Mouse (Mus musculus) forebrain, embryonic 14.5 days (tissue): ENCODE measurements around the gene Comt. TPM values are rescaled to one million over a fixed set of nuclear protein-coding genes. Genes with fewer than 3 reads are reported as not detected.

ENCODE experiments used
- ATAC-seq: fragments of 200-750 bp; cut with Nextera tagmentation; 2 replicates; pipeline ENCODE4 v1.8.0; 2017; ENCODE audit warnings: mild to moderate bottlenecking, moderate library complexity
- DNase-seq: peaks from one replicate; pipeline ENCODE4 v3.0.0-alpha.2; 2015; ENCODE audit warnings: low spot score
- H3K27ac ChIP-seq: fragments of 300-500 bp; sonication (generic); 2 replicates; pipeline ENCODE4 v1.5.1; 2014; ENCODE audit warnings: low read depth, mild to moderate bottlenecking, control low read depth, low read length, moderate library complexity
- H3K27me3 ChIP-seq: fragments of 300-500 bp; sonication (generic); replicated peaks from 2 replicates; pipeline ENCODE4 v1.6.1; 2014; ENCODE audit warnings: low read length, control low read depth, mixed read lengths; ENCODE audit not compliant: control insufficient read depth, insufficient read depth
- H3K36me3 ChIP-seq: fragments of 300-500 bp; sonication (generic); 2 replicates; pipeline ENCODE4 v1.6.1; 2014; ENCODE audit warnings: low read length, control low read depth; ENCODE audit not compliant: control insufficient read depth, insufficient read depth
- H3K4me1 ChIP-seq: fragments of 300-500 bp; sonication (generic); 2 replicates; pipeline ENCODE4 v1.6.1; 2014; ENCODE audit warnings: antibody characterized with exemption, low read length, control low read depth; ENCODE audit not compliant: control insufficient read depth, insufficient read depth
- H3K4me2 ChIP-seq: fragments of 300-500 bp; sonication (generic); 2 replicates; pipeline ENCODE4 v1.6.1; 2014; ENCODE audit warnings: mild to moderate bottlenecking, control low read depth, low read length
- H3K4me3 ChIP-seq: fragments of 300-500 bp; sonication (generic); 2 replicates; pipeline ENCODE4 v1.5.1; 2014; ENCODE audit warnings: low read depth, low read length, control low read depth
- H3K9ac ChIP-seq: fragments of 300-500 bp; sonication (generic); 2 replicates; pipeline ENCODE4 v1.6.1; 2014; ENCODE audit warnings: mild to moderate bottlenecking, low read length, control low read depth, moderate library complexity
- H3K9me3 ChIP-seq: fragments of 300-500 bp; sonication (generic); replicated peaks from 2 replicates; pipeline ENCODE4 v1.6.1; 2016; ENCODE audit warnings: low read length, control low read depth, mixed read lengths; ENCODE audit not compliant: control insufficient read depth
- WGBS: fragments of 180-500 bp; shearing (Covaris S2); extraction: QIAGEN DNeasy Blood & Tissue Kit; methylation state at CpG from one replicate; pipeline ENCODE4 v1.1.7; 2014; 5-methylcytosine and 5-hydroxymethylcytosine counted together
- polyA plus RNA-seq: library from polyadenylated mRNA; unstranded; fragments of >200 nt; fragmentation: Nextera tagmentation; extraction: Ambion mirVana; gene quantifications from 2 replicates; pipeline ENCODE4 v1.2.1, GENCODE M21; 2014

Comt gene
- polyA plus RNA-seq, 1 experiment from 2014 or later, result 54.6 TPM

GRCm38 (mm10) chr16:18451486-18452181 lies 25.0 kb upstream of the Comt start:
- ATAC-seq, result no peak
- no peak overlapping the region for H3K4me3 ChIP-seq
- no peaks in the 10 kb centered on the region for H3K27me3 ChIP-seq
- no peak overlapping the region for H3K4me2 ChIP-seq
- no peak overlapping the region for H3K9ac ChIP-seq
- WGBS, result 60% methylated on average over 9 of the region's 9 CpGs
- DNase-seq, result peak; percentile 39
- H3K36me3 ChIP-seq, result 0 out of 2 replicates have a peak, but pooled peaks cover 4% of the 10 kb centered on the region
- no peaks in the 10 kb centered on the region for H3K9me3 ChIP-seq
- H3K4me1 ChIP-seq, result 0 out of 2 replicates have a peak, but pooled peaks cover 6% of the 10 kb centered on the region
- H3K27ac ChIP-seq, result no peak overlapping the region

- Histone ChIP-seq H3K27ac (no peak overlapping the region), H3K9me3 (no peaks in the 10 kb centered on the region), H3K4me3 (no peak overlapping the region), H3K9ac (no peak overlapping the region), H3K27me3 (no peaks in the 10 kb centered on the region), H3K4me1 (0 out of 2 replicates have a peak, but pooled peaks cover 6% of the 10 kb centered on the region), H3K36me3 (peaks cover 11% of the 10 kb centered on the region; the same call in 1 of the 2 replicates), H3K4me2 (no peak overlapping the region)
- WGBS, result 97% methylated on average over 4 of the region's 4 CpGs
- DNase-seq, result no peak
- no peak for ATAC-seq
Measured at GRCm38 (mm10) chr16:18449005-18449404, 22.4 kb upstream of the Comt start.

GRCm38 (mm10) chr16:18448104-18448503 lies 21.5 kb upstream of the Comt start:
- H3K27ac ChIP-seq, result no peak overlapping the region
- H3K27me3 ChIP-seq, result no peaks in the 10 kb centered on the region
- H3K4me3 ChIP-seq, result no peak overlapping the region
- ATAC-seq (no peak), DNase-seq (no peak)
- H3K4me1 ChIP-seq, result 0 out of 2 replicates have a peak, but pooled peaks cover 6% of the 10 kb centered on the region
- no peaks in the 10 kb centered on the region for H3K9me3 ChIP-seq
- H3K36me3 ChIP-seq, result peaks cover 11% of the 10 kb centered on the region; the same call in 1 of the 2 replicates
- 89% methylated on average over 6 of the region's 6 CpGs for WGBS
- no peak overlapping the region for H3K9ac ChIP-seq
- no peak overlapping the region for H3K4me2 ChIP-seq

- no peak overlapping the region for H3K4me3 ChIP-seq
- DNase-seq (no peak), ATAC-seq (no peak)
Measured at GRCm38 (mm10) chr16:18447243-18447642, 20.6 kb upstream of the Comt start.

GRCm38 (mm10) chr16:18443385-18443841 lies 16.8 kb upstream of the Comt start:
- Histone ChIP-seq H3K9me3 (no peaks in the 10 kb centered on the region), H3K9ac (no peak overlapping the region), H3K4me1 (no peaks in the 10 kb centered on the region), H3K36me3 (peaks cover 13% of the 10 kb centered on the region), H3K27me3 (no peaks in the 10 kb centered on the region), H3K4me2 (no peak overlapping the region), H3K4me3 (no peak overlapping the region), H3K27ac (no peak overlapping the region)
- ATAC-seq (peak; percentile 92), DNase-seq (peak; percentile 95)
- 26% methylated on average over 8 of the region's 8 CpGs for WGBS

More at GRCm38 (mm10) chr16:18447243-18447642, 20.6 kb upstream of the Comt start:
- Histone ChIP-seq H3K36me3 (peaks cover 11% of the 10 kb centered on the region), H3K9ac (no peak overlapping the region), H3K4me1 (0 out of 2 replicates have a peak, but pooled peaks cover 6% of the 10 kb centered on the region), H3K9me3 (no peaks in the 10 kb centered on the region), H3K27ac (no peak overlapping the region), H3K4me2 (no peak overlapping the region), H3K27me3 (no peaks in the 10 kb centered on the region)

- ATAC-seq (no peak), DNase-seq (no peak)
- Histone ChIP-seq H3K36me3 (0 out of 2 replicates have a peak, but pooled peaks cover 3% of the 10 kb centered on the region), H3K4me2 (no peak overlapping the region), H3K4me1 (no peaks in the 10 kb centered on the region), H3K27me3 (no peaks in the 10 kb centered on the region), H3K9me3 (no peaks in the 10 kb centered on the region), H3K4me3 (no peak overlapping the region), H3K27ac (no peak overlapping the region), H3K9ac (no peak overlapping the region)
- WGBS, result 96% methylated on average over 6 of the region's 6 CpGs
Measured at GRCm38 (mm10) chr16:18436128-18436527, 9.5 kb upstream of the Comt start.

GRCm38 (mm10) chr16:18433341-18433920 lies 6.8 kb upstream of the Comt start:
- ATAC-seq, result no peak
- Histone ChIP-seq H3K9ac (no peak overlapping the region), H3K9me3 (no peaks in the 10 kb centered on the region), H3K4me3 (no peak overlapping the region), H3K27me3 (no peaks in the 10 kb centered on the region), H3K36me3 (no peaks in the 10 kb centered on the region), H3K4me1 (no peaks in the 10 kb centered on the region), H3K4me2 (no peak overlapping the region), H3K27ac (no peak overlapping the region)
- 96% methylated on average over 5 of the region's 5 CpGs for WGBS
- DNase-seq, result no peak

GRCm38 (mm10) chr16:18430641-18431212 lies 4.1 kb upstream of the Comt start:
- H3K27me3 ChIP-seq, result no peaks in the 10 kb centered on the region
- ATAC-seq (no peak), DNase-seq (no peak)
- no peaks in the 10 kb centered on the region for H3K9me3 ChIP-seq
- H3K4me3 ChIP-seq, result no peak overlapping the region
- no peak overlapping the region for H3K9ac ChIP-seq
- H3K27ac ChIP-seq, result no peak overlapping the region
- WGBS, result 84% methylated on average over 8 of the region's 8 CpGs
- no peak overlapping the region for H3K4me2 ChIP-seq
- H3K36me3 ChIP-seq, result no peaks in the 10 kb centered on the region
- H3K4me1 ChIP-seq, result peaks cover 4% of the 10 kb centered on the region

GRCm38 (mm10) chr16:18429641-18430040 lies 3.0 kb upstream of the Comt start:
- H3K4me3 ChIP-seq, result no peak overlapping the region
- DNase-seq (no peak), ATAC-seq (no peak)
- no peaks in the 10 kb centered on the region for H3K27me3 ChIP-seq
- no peak overlapping the region for H3K4me2 ChIP-seq
- H3K9me3 ChIP-seq, result no peaks in the 10 kb centered on the region
- no peak overlapping the region for H3K9ac ChIP-seq
- H3K27ac ChIP-seq, result no peak overlapping the region
- WGBS, result 89% methylated on average over 8 of the region's 8 CpGs
- no peaks in the 10 kb centered on the region for H3K36me3 ChIP-seq
- peaks cover 13% of the 10 kb centered on the region for H3K4me1 ChIP-seq
